Mouse (Mus musculus) ES-E14 (cell line): ENCODE measurements at regions not wholly inside any gene's neighbourhood (a gene's known extent, or its start where the extent isn't known, plus 50 kb on each side); places are given as distances from the start of the nearest gene placed in this dataset.

Experiments
- DNase-seq: peaks from one replicate; pipeline ENCODE4 v3.0.0-alpha.2; 2013; ENCODE audit warnings: low read depth, low spot score
- H3K27ac ChIP-seq: 2 replicates; pipeline ENCODE4 v1.5.1; 2012; ENCODE audit warnings: low read depth, mild to moderate bottlenecking, low read length, moderate library complexity, mixed read lengths; ENCODE audit not compliant: poor library complexity, insufficient read depth, severe bottlenecking
- H3K36me3 ChIP-seq: 2 replicates; pipeline ENCODE4 v1.6.1; 2012; ENCODE audit warnings: mild to moderate bottlenecking, low read length, moderate library complexity, mixed read lengths; ENCODE audit not compliant: control insufficient read depth, poor library complexity, insufficient read depth, severe bottlenecking
- H3K4me1 ChIP-seq, 2 experiments: fragments of 150-350 bp in 1 of 2; sonication (generic) in 1 of 2; 2 replicates each; pipeline ENCODE4 v1.6.1; 2012; ENCODE audit warnings: low read length in 2 of 2, mild to moderate bottlenecking in 1 of 2, mixed read lengths in 1 of 2; ENCODE audit not compliant: control insufficient read depth in 2 of 2, insufficient read depth in 2 of 2, poor library complexity in 1 of 2
- H3K4me3 ChIP-seq, 2 experiments: fragments of 150-350 bp in 1 of 2; sonication (generic) in 1 of 2; 2 replicates each; pipeline ENCODE4 v1.5.1; 2012; ENCODE audit warnings: low read length in 2 of 2, low read depth in 1 of 2, mild to moderate bottlenecking in 1 of 2, mixed read lengths in 1 of 2; ENCODE audit not compliant: insufficient read depth in 1 of 2, poor library complexity in 1 of 2, severe bottlenecking in 1 of 2
- H3K9ac ChIP-seq: 2 replicates; pipeline ENCODE4 v1.6.1; 2012; ENCODE audit warnings: low read depth, mild to moderate bottlenecking, low read length, mixed read lengths; ENCODE audit not compliant: poor library complexity, insufficient read depth, severe bottlenecking
- H3K9me3 ChIP-seq: fragments of 150-350 bp; sonication (generic); 2 replicates; pipeline ENCODE4 v1.6.1; 2012; ENCODE audit warnings: low read depth, mild to moderate bottlenecking, low read length; ENCODE audit not compliant: control insufficient read depth, insufficient read depth
- CHD2 ChIP-seq: IDR thresholded peaks from 2 replicates; pipeline ENCODE4 v1.6.1; 2014; ENCODE audit warnings: mild to moderate bottlenecking, low read depth, low read length, inconsistent platforms
- HCFC1 ChIP-seq: IDR thresholded peaks from 2 replicates; pipeline ENCODE4 v1.6.1; 2012; ENCODE audit warnings: low read length, inconsistent platforms, borderline replicate concordance; ENCODE audit not compliant: insufficient read depth
- MAFK ChIP-seq: IDR thresholded peaks from 2 replicates; pipeline ENCODE4 v1.6.1; 2014; ENCODE audit warnings: mild to moderate bottlenecking, low read depth, low read length, inconsistent platforms; ENCODE audit not compliant: insufficient read depth
- ZC3H11A ChIP-seq: IDR thresholded peaks from 2 replicates; pipeline ENCODE4 v1.6.1; 2012; ENCODE audit warnings: low read depth, mild to moderate bottlenecking, inconsistent platforms, low read length, borderline replicate concordance
- ZNF384 ChIP-seq: IDR thresholded peaks from 2 replicates; pipeline ENCODE4 v1.6.1; 2012; ENCODE audit warnings: low read depth, low read length, inconsistent platforms
- in situ Hi-C, 2 experiments: fragments of 600-800 bp; cut with MboI; formaldehyde crosslinking; loops; one replicate each; pipeline ENCODE4 v1.15.1; 2025; ENCODE audit warnings: low sequenced_read_pairs in 2 of 2, inconsistent platforms in 1 of 2; ENCODE audit not compliant: unreplicated experiment in 2 of 2

DNA sequence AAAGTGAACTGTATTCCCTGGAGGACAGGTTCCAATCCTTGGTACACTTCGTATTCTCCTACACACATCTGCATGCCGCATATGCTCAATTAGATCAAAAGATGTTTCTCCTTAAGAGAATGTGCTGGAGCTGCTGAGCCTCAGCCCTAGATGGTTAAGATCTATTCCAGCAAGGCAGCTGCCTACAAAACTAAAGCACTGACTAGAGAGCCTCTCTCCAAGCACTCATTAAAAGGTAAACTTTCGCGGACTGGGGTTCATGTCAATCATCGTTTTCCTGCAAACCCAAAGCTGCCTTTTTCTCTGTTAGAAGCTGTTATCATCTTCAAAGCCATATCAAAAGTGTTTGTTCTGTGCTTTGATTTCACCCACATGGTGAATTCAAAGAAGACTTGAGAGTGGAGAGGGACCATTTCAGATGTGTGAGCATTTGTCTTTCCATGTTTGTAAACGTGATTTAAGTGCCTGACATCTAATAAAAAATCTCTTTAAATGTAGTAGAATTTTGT, 711.4 kb downstream of the Kcnj3 start:
- H3K36me3 ChIP-seq = no peaks in the 10 kb centered on the region
- no peaks in the 10 kb centered on the region for H3K9me3 ChIP-seq
- no peak overlapping the region for H3K9ac ChIP-seq
- no peak overlapping the region for H3K27ac ChIP-seq
- TF ChIP-seq HCFC1 = no peak
- TF ChIP-seq MAFK = no peak
- TF ChIP-seq CHD2 = no peak
- no peak for TF ChIP-seq ZNF384
- TF ChIP-seq ZC3H11A = no peak
- H3K4me3 ChIP-seq = no peak overlapping the region
- DNase-seq = no peak
- no peaks in the 10 kb centered on the region for H3K4me1 ChIP-seq
- in situ Hi-C loops = no loop called here

DNA sequence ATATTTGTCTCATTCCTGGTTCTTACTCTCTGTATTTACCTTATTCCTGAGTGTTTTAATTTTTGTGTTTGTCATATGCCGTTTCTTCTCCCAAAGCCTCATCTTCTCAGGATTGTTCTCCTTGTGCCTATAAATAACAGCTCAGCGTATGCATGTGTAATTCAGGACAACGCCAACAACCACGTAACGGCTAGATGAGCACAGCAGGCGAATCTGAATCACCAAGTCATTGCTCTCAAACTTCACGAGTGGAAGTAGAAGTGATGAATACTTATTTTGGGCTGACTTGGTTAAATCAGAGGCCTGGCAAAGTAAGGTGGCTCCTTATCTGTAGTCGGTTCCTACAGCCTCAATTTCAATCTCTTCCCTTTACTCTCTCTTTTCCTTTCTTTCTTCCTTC, 760.7 kb downstream of the Kcnj3 start:
- TF ChIP-seq ZNF384 = no peak
- TF ChIP-seq HCFC1 = no peak
- no peak for TF ChIP-seq ZC3H11A
- TF ChIP-seq MAFK = no peak
- no peak for TF ChIP-seq CHD2
- no peak for DNase-seq
- Histone ChIP-seq H3K9ac (no peak overlapping the region), H3K36me3 (no peaks in the 10 kb centered on the region), H3K4me3 (no peak overlapping the region), H3K27ac (no peak overlapping the region), H3K4me1 (no peaks in the 10 kb centered on the region), H3K9me3 (no peaks in the 10 kb centered on the region)
- in situ Hi-C loops = no loop called here

DNA sequence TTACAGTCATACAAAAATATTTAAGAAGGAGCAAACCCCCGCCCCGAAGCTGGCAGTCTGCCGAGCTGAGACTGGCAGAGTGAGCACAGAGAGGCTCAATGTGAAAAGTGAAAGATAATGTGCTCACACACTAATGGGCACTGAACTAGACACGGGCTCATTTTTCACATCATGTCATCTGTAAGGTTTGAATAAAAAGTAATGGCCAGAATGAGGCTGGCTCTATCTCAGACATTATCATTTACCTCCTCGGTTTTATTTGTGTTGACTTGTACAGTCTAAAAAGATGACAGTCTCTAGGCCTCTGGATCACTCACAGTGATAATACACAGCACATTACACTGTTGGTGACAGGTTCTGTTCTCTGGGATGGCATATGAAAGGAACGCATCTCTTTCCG, 791.7 kb downstream of the Kcnj3 start:
- DNase-seq = no peak
- Histone ChIP-seq H3K27ac (no peak overlapping the region), H3K36me3 (no peaks in the 10 kb centered on the region), H3K4me1 (no peaks in the 10 kb centered on the region), H3K4me3 (no peak overlapping the region), H3K9ac (no peak overlapping the region), H3K9me3 (no peaks in the 10 kb centered on the region)
- in situ Hi-C loops = no loop called here
- TF ChIP-seq HCFC1 = no peak
- TF ChIP-seq ZC3H11A = no peak
- TF ChIP-seq MAFK = no peak
- no peak for TF ChIP-seq ZNF384

DNA sequence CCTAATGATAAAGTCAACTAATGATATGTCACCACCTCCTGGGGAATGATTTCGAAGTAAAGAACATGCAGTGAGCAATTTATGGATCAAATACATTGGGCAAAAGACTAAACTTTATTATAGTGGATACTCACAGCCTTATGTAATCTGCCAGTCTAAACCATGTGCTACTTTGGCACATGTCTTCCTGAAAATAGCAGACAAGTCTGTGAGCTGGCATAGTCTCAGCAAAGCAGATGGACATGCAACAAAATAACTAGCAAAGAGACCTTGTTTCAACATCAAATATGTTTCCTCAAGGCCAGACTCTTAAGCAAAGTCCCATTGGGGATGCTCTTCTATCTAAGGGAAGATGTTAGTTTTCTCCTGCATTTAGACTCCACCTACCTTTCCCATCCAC, 797.3 kb downstream of the Kcnj3 start:
- Histone ChIP-seq H3K4me3 (no peak overlapping the region), H3K27ac (no peak overlapping the region), H3K9me3 (no peaks in the 10 kb centered on the region), H3K4me1 (no peaks in the 10 kb centered on the region), H3K9ac (no peak overlapping the region), H3K36me3 (no peaks in the 10 kb centered on the region)
- in situ Hi-C loops = no loop called here
- no peak for DNase-seq
- no peak for TF ChIP-seq HCFC1
- no peak for TF ChIP-seq MAFK
- TF ChIP-seq ZC3H11A = no peak
- no peak for TF ChIP-seq CHD2
- no peak for TF ChIP-seq ZNF384
